Mouse (Mus musculus) intestine, embryonic 16.5 days (tissue): ENCODE data around the gene Fryl. TPM values are rescaled to one million over a fixed set of nuclear protein-coding genes. Genes with fewer than 3 reads are reported as not detected.
A peak's percentile ranks its signal among the peaks of the same experiment; 100 is the strongest.

ENCODE experiments used
- ATAC-seq: fragments of 200-750 bp; cut with Nextera tagmentation; 2 replicates; pipeline ENCODE4 v1.8.0; 2017; ENCODE audit warnings: moderate TSS enrichment, moderate library complexity
- H3K27ac ChIP-seq: fragments of 300-500 bp; sonication (generic); 2 replicates; pipeline ENCODE4 v1.5.1; 2014; ENCODE audit warnings: mild to moderate bottlenecking, low read length
- H3K27me3 ChIP-seq: fragments of 300-500 bp; sonication (generic); replicated peaks from 2 replicates; pipeline ENCODE4 v1.6.1; 2014; ENCODE audit warnings: low read length, control low read depth, mixed read lengths; ENCODE audit not compliant: control insufficient read depth, insufficient read depth
- H3K36me3 ChIP-seq: fragments of 300-500 bp; sonication (generic); 2 replicates; pipeline ENCODE4 v1.6.1; 2014; ENCODE audit warnings: low read length, control low read depth; ENCODE audit not compliant: control insufficient read depth, insufficient read depth
- H3K4me1 ChIP-seq: fragments of 300-500 bp; sonication (generic); 2 replicates; pipeline ENCODE4 v1.6.1; 2014; ENCODE audit warnings: low read length, control low read depth, mixed read lengths; ENCODE audit not compliant: control insufficient read depth, insufficient read depth
- H3K4me2 ChIP-seq: fragments of 300-500 bp; sonication (generic); 2 replicates; pipeline ENCODE4 v1.6.1; 2014; ENCODE audit warnings: low read depth, low read length, control low read depth
- H3K4me3 ChIP-seq: fragments of 300-500 bp; sonication (generic); 2 replicates; pipeline ENCODE4 v1.5.1; 2014; ENCODE audit warnings: mild to moderate bottlenecking, low read length
- H3K9ac ChIP-seq: fragments of 300-500 bp; sonication (generic); 2 replicates; pipeline ENCODE4 v1.6.1; 2014; ENCODE audit warnings: low read depth, low read length
- H3K9me3 ChIP-seq: fragments of 300-500 bp; sonication (generic); 2 replicates; pipeline ENCODE4 v1.6.1; 2016; ENCODE audit warnings: low read length, control low read depth; ENCODE audit not compliant: control insufficient read depth
- WGBS: fragments of 180-500 bp; shearing (Covaris S2); extraction: QIAGEN DNeasy Blood & Tissue Kit; methylation state at CpG from one replicate; pipeline ENCODE4 v1.1.7; 2014; 5-methylcytosine and 5-hydroxymethylcytosine counted together
- polyA plus RNA-seq: library from polyadenylated mRNA; unstranded; fragments of >200 nt; fragmentation: Nextera tagmentation; extraction: Ambion mirVana; gene quantifications from 2 replicates; pipeline ENCODE4 v1.2.1, GENCODE M21; 2015

Fryl gene
- polyA plus RNA-seq, 1 experiment from 2014 or later = 22.6 TPM

- peak; percentile 24; the same call in 1 of the 2 replicates for ATAC-seq
- H3K27me3 ChIP-seq = no peaks in the 10 kb centered on the region
- WGBS = 73% methylated on average over 18 of the region's 18 CpGs
- H3K4me2 ChIP-seq = no peak overlapping the region
- no peak overlapping the region for H3K4me3 ChIP-seq
- H3K9me3 ChIP-seq = no peaks in the 10 kb centered on the region
- peaks cover 17% of the 10 kb centered on the region for H3K4me1 ChIP-seq
- no peak overlapping the region for H3K27ac ChIP-seq
- no peak overlapping the region for H3K9ac ChIP-seq
- H3K36me3 ChIP-seq = no peaks in the 10 kb centered on the region
Observed at GRCm38 (mm10) chr5:73167976-73168768, 88.2 kb downstream of the Fryl start.

DNA sequence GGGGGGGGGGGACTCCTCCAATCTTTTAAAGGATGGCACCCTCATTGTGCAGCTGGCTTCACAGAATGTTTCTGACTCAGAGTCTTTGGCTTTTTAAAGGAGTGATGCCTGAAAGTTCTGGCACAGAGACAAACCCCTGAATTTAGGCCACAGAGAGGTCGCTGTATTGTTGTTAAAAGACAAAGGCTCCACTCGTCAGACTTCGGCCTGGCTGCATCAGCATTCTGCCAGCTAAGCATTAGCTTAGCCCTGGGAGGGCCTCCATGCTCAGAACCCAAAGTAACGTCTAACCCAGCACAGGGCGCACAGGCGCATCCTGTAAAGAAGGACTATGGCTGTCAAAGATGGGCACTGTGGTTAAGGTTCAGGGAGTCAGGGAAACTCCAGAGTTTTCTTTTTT, 92.4 kb downstream of the Fryl start:
- Histone ChIP-seq H3K4me3 (no peak overlapping the region), H3K36me3 (no peaks in the 10 kb centered on the region), H3K27ac (no peak overlapping the region), H3K4me2 (no peak overlapping the region), H3K9ac (no peak overlapping the region), H3K4me1 (peaks cover 18% of the 10 kb centered on the region), H3K27me3 (no peaks in the 10 kb centered on the region), H3K9me3 (no peaks in the 10 kb centered on the region)
- ATAC-seq = no peak
- 75% methylated on average over 6 of the region's 6 CpGs for WGBS

DNA sequence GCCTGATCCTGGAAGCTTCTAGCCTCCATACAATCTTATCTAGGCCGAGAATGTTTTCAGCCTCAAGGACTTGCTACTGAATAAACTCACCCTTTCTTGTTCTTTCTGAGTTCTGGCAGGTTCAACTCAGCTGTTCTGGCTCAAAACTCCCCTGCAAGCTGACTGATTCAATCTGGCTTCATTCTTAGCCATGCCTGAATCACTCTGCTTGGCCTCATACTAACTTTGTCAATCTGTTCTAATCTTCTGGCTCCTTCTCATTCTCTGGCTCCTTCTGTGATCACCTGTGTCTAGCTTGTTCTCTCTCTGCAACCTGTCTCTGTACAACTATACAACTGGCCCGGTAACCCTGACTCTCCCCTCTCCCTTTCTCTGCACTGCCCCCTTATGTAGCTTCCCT, 93.9 kb downstream of the Fryl start:
- Histone ChIP-seq H3K9ac (no peak overlapping the region), H3K4me1 (peaks cover 9% of the 10 kb centered on the region), H3K4me3 (no peak overlapping the region), H3K9me3 (no peaks in the 10 kb centered on the region), H3K27ac (no peak overlapping the region), H3K27me3 (no peaks in the 10 kb centered on the region), H3K4me2 (no peak overlapping the region), H3K36me3 (no peaks in the 10 kb centered on the region)
- 63% methylated on average over 2 of the region's 2 CpGs for WGBS
- ATAC-seq = no peak

GRCm38 (mm10) chr5:73160440-73160839, 96.0 kb downstream of the Fryl start:
- no peaks in the 10 kb centered on the region for H3K27me3 ChIP-seq
- H3K4me3 ChIP-seq = no peak overlapping the region
- H3K4me2 ChIP-seq = no peak overlapping the region
- no peak overlapping the region for H3K9ac ChIP-seq
- no peaks in the 10 kb centered on the region for H3K9me3 ChIP-seq
- H3K36me3 ChIP-seq = no peaks in the 10 kb centered on the region
- ATAC-seq = no peak
- peaks cover 26% of the 10 kb centered on the region for H3K4me1 ChIP-seq
- H3K27ac ChIP-seq = no peak overlapping the region
- 83% methylated on average over 9 of the region's 9 CpGs for WGBS

DNA sequence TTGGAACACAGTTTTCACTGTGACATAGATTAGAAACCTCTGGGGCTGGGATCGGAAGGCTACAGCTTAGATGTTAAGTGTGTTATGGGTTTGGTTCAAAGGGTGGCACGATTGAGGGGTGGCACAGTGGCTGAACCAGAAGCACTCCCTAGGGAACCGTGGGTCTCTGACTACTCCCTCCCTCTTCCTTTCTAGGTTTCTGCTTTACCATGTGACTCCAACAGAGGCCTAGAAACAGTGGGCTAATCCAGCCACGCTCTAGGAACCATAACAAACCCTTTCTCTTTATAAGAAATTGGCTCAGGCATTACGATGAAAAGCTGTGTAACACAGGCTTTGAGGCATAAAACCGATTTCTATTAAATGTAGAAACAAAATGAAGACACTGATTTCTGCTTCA, 98.9 kb downstream of the Fryl start:
- no peak for ATAC-seq
- H3K4me3 ChIP-seq = no peak overlapping the region
- WGBS = 76% methylated on average over 6 of the region's 6 CpGs
- H3K4me2 ChIP-seq = no peak overlapping the region
- peaks cover 26% of the 10 kb centered on the region for H3K4me1 ChIP-seq
- no peaks in the 10 kb centered on the region for H3K36me3 ChIP-seq
- no peak overlapping the region; the same call in 1 of the 2 replicates for H3K27ac ChIP-seq
- no peaks in the 10 kb centered on the region for H3K27me3 ChIP-seq
- H3K9me3 ChIP-seq = no peaks in the 10 kb centered on the region
- H3K9ac ChIP-seq = no peak overlapping the region

DNA sequence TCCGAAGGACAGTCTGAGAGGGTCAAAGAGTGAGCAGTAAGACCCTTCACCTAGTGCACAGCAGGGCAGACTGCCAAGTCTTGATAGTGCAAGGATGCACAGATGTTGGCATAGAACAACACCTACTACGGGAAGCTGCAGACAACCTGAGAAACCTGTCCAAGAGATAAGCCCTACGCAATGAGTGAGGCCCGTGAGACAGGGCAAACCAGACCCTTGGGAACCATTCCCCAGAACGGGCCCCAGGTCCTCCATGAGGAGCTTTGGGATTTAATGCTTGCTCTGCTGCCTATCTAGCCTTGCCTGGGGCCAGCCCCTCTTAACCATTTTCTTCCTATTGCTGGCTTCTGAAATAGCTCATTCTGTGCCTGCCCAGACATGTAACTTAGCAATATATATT, 99.4 kb downstream of the Fryl start:
- Histone ChIP-seq H3K4me1 (peaks cover 25% of the 10 kb centered on the region), H3K36me3 (no peaks in the 10 kb centered on the region), H3K9ac (no peak overlapping the region), H3K27ac (peak overlapping the region; percentile 45), H3K4me2 (no peak overlapping the region), H3K27me3 (no peaks in the 10 kb centered on the region), H3K4me3 (no peak overlapping the region), H3K9me3 (no peaks in the 10 kb centered on the region)
- 37% methylated on average over 5 of the region's 5 CpGs for WGBS
- peak; percentile 55 for ATAC-seq

GRCm38 (mm10) chr5:73156226-73156926, 100.0 kb downstream of the Fryl start:
- Histone ChIP-seq H3K9ac (no peak overlapping the region), H3K4me2 (peak overlapping the region; percentile 19; the same call in 1 of the 2 replicates), H3K36me3 (no peaks in the 10 kb centered on the region), H3K9me3 (no peaks in the 10 kb centered on the region), H3K4me3 (no peak overlapping the region), H3K27ac (peak overlapping the region; percentile 45), H3K4me1 (peaks cover 21% of the 10 kb centered on the region), H3K27me3 (no peaks in the 10 kb centered on the region)
- peak; percentile 85 for ATAC-seq
- WGBS = 52% methylated on average over 15 of the region's 15 CpGs

DNA sequence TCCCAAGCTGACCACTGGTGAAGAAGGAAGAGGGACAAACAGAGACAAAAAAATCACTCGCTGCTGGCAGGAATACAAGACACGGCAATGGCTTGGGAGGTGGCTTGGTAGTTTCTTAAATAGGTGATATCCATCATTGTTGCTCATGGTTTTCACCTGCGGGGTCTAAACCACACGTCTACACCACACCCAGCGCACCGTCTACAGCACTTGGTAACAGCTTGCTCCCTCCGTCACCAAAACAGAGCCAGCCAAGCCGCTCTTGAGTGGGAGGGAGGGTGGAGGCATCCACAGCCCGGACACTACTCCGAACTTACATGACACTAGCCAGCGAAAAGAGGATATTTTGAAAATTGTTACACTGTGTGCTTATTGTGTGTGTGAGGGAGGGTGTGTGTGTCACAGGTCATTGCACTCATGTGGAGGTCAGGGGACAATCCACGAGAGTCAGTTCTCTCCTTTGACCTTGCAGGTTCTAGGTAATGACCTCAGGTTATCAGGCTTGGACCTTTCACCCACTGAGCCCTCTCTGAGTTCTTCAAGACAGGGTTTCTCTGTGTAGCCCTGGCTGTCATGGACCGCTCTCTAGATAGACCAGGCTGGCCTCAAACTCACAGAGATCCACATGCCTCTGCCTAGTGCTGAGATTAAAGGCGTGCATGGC, 102.5 kb downstream of the Fryl start:
- no peak for ATAC-seq
- Histone ChIP-seq H3K27ac (no peak overlapping the region), H3K9me3 (no peaks in the 10 kb centered on the region), H3K27me3 (no peaks in the 10 kb centered on the region), H3K4me2 (no peak overlapping the region), H3K4me1 (peaks cover 21% of the 10 kb centered on the region), H3K36me3 (no peaks in the 10 kb centered on the region), H3K4me3 (no peak overlapping the region), H3K9ac (no peak overlapping the region)
- 91% methylated on average over 14 of the region's 14 CpGs for WGBS

- H3K27ac ChIP-seq = no peak overlapping the region
- H3K27me3 ChIP-seq = no peaks in the 10 kb centered on the region
- no peak overlapping the region for H3K4me3 ChIP-seq
- no peak for ATAC-seq
- no peaks in the 10 kb centered on the region for H3K36me3 ChIP-seq
- H3K4me2 ChIP-seq = no peak overlapping the region
- H3K9ac ChIP-seq = no peak overlapping the region
- peaks cover 14% of the 10 kb centered on the region for H3K4me1 ChIP-seq
- H3K9me3 ChIP-seq = no peaks in the 10 kb centered on the region
Observed at GRCm38 (mm10) chr5:73152206-73152605, 104.2 kb downstream of the Fryl start.
